Mouse (Mus musculus) lung, embryonic 16.5 days (tissue): ENCODE data around the gene Rdh11. TPM values are rescaled to one million over a fixed set of nuclear protein-coding genes. Genes with fewer than 3 reads are reported as not detected.

ENCODE experiments used
- ATAC-seq: fragments of 200-750 bp; cut with Nextera tagmentation; 2 replicates; pipeline ENCODE4 v1.8.0; 2017; ENCODE audit warnings: low read depth, mild to moderate bottlenecking, moderate library complexity
- H3K27ac ChIP-seq: fragments of 300-500 bp; sonication (generic); 2 replicates; pipeline ENCODE4 v1.5.1; 2014; ENCODE audit warnings: mild to moderate bottlenecking, control low read depth, low read length
- H3K27me3 ChIP-seq: fragments of 300-500 bp; sonication (generic); 2 replicates; pipeline ENCODE4 v1.6.1; 2014; ENCODE audit warnings: low read depth, low read length, mixed read lengths; ENCODE audit not compliant: control insufficient read depth, insufficient read depth
- H3K36me3 ChIP-seq: fragments of 300-500 bp; sonication (generic); 2 replicates; pipeline ENCODE4 v1.6.1; 2014; ENCODE audit warnings: low read length; ENCODE audit not compliant: control insufficient read depth, insufficient read depth
- H3K4me1 ChIP-seq: fragments of 300-500 bp; sonication (generic); replicated peaks from 2 replicates; pipeline ENCODE4 v1.6.1; 2014; ENCODE audit warnings: low read length, mixed read lengths; ENCODE audit not compliant: control insufficient read depth, insufficient read depth
- H3K4me2 ChIP-seq: fragments of 300-500 bp; sonication (generic); 2 replicates; pipeline ENCODE4 v1.6.1; 2014; ENCODE audit warnings: low read depth, low read length, control low read depth
- H3K4me3 ChIP-seq: fragments of 300-500 bp; sonication (generic); 2 replicates; pipeline ENCODE4 v1.5.1; 2014; ENCODE audit warnings: mild to moderate bottlenecking, low read length, control low read depth
- H3K9ac ChIP-seq: fragments of 300-500 bp; sonication (generic); 2 replicates; pipeline ENCODE4 v1.6.1; 2014; ENCODE audit warnings: low read length, control low read depth
- H3K9me3 ChIP-seq: fragments of 300-500 bp; sonication (generic); 2 replicates; pipeline ENCODE4 v1.6.1; 2016; ENCODE audit warnings: low read length; ENCODE audit not compliant: control insufficient read depth
- WGBS: fragments of 180-500 bp; shearing (Covaris S2); extraction: QIAGEN DNeasy Blood & Tissue Kit; methylation state at CpG from one replicate; pipeline ENCODE4 v1.1.7; 2014; 5-methylcytosine and 5-hydroxymethylcytosine counted together
- polyA plus RNA-seq: library from polyadenylated mRNA; unstranded; fragments of >200 nt; fragmentation: Nextera tagmentation; extraction: Ambion mirVana; gene quantifications from 2 replicates; pipeline ENCODE4 v1.2.1, GENCODE M21; 2015

The Rdh11 gene
- polyA plus RNA-seq, 1 experiment from 2014 or later = 22.7 TPM

GRCm38 (mm10) chr12:79162876-79163275, 29.2 kb downstream of the Rdh11 start:
- peaks cover 24% of the 10 kb centered on the region for H3K36me3 ChIP-seq
- ATAC-seq = no peak
- H3K4me1 ChIP-seq = no peaks in the 10 kb centered on the region
- H3K9ac ChIP-seq = no peak overlapping the region
- H3K9me3 ChIP-seq = no peaks in the 10 kb centered on the region
- 88% methylated on average over 3 of the region's 3 CpGs for WGBS
- H3K27ac ChIP-seq = no peak overlapping the region
- H3K27me3 ChIP-seq = no peaks in the 10 kb centered on the region
- H3K4me2 ChIP-seq = no peak overlapping the region
- H3K4me3 ChIP-seq = no peak overlapping the region

- no peak overlapping the region for H3K4me3 ChIP-seq
- H3K27ac ChIP-seq = no peak overlapping the region
- H3K27me3 ChIP-seq = no peaks in the 10 kb centered on the region
- H3K4me2 ChIP-seq = no peak overlapping the region
- H3K36me3 ChIP-seq = no peaks in the 10 kb centered on the region
- no peak overlapping the region for H3K9ac ChIP-seq
- H3K9me3 ChIP-seq = no peaks in the 10 kb centered on the region
- no peaks in the 10 kb centered on the region for H3K4me1 ChIP-seq
- ATAC-seq = no peak
- WGBS = 93% methylated on average over 6 of the region's 6 CpGs
Observed at GRCm38 (mm10) chr12:79149653-79150052, 42.4 kb downstream of the Rdh11 start.

GRCm38 (mm10) chr12:79141384-79141783, 50.7 kb downstream of the Rdh11 start:
- Histone ChIP-seq H3K4me1 (no peaks in the 10 kb centered on the region), H3K9ac (no peak overlapping the region), H3K27ac (no peak overlapping the region), H3K27me3 (no peaks in the 10 kb centered on the region), H3K4me2 (no peak overlapping the region), H3K36me3 (no peaks in the 10 kb centered on the region), H3K4me3 (no peak overlapping the region), H3K9me3 (no peaks in the 10 kb centered on the region)
- no peak for ATAC-seq

GRCm38 (mm10) chr12:79140811-79141210, 51.3 kb downstream of the Rdh11 start:
- no peak overlapping the region for H3K4me3 ChIP-seq
- no peak overlapping the region for H3K4me2 ChIP-seq
- H3K4me1 ChIP-seq = no peaks in the 10 kb centered on the region
- no peak overlapping the region for H3K9ac ChIP-seq
- ATAC-seq = no peak
- no peaks in the 10 kb centered on the region for H3K9me3 ChIP-seq
- H3K36me3 ChIP-seq = no peaks in the 10 kb centered on the region
- no peaks in the 10 kb centered on the region for H3K27me3 ChIP-seq
- 84% methylated on average over 2 of the region's 2 CpGs for WGBS
- no peak overlapping the region for H3K27ac ChIP-seq

GRCm38 (mm10) chr12:79139417-79139816, 52.7 kb downstream of the Rdh11 start:
- Histone ChIP-seq H3K4me1 (no peaks in the 10 kb centered on the region), H3K9ac (no peak overlapping the region), H3K36me3 (no peaks in the 10 kb centered on the region), H3K4me3 (no peak overlapping the region), H3K9me3 (no peaks in the 10 kb centered on the region), H3K27ac (no peak overlapping the region), H3K4me2 (no peak overlapping the region), H3K27me3 (no peaks in the 10 kb centered on the region)
- WGBS = 22% methylated on average over 1 of the region's 1 CpGs
- no peak for ATAC-seq

GRCm38 (mm10) chr12:79138999-79139398, 53.1 kb downstream of the Rdh11 start:
- Histone ChIP-seq H3K27me3 (no peaks in the 10 kb centered on the region), H3K4me2 (no peak overlapping the region), H3K4me1 (no peaks in the 10 kb centered on the region), H3K9ac (no peak overlapping the region), H3K36me3 (no peaks in the 10 kb centered on the region), H3K27ac (no peak overlapping the region), H3K9me3 (no peaks in the 10 kb centered on the region), H3K4me3 (no peak overlapping the region)
- no peak for ATAC-seq

GRCm38 (mm10) chr12:79136949-79137348, 55.1 kb downstream of the Rdh11 start:
- Histone ChIP-seq H3K9ac (no peak overlapping the region), H3K4me2 (no peak overlapping the region), H3K4me3 (no peak overlapping the region), H3K27me3 (peaks cover 3% of the 10 kb centered on the region), H3K4me1 (no peaks in the 10 kb centered on the region; the same call in 1 of the 2 replicates), H3K27ac (no peak overlapping the region), H3K9me3 (no peaks in the 10 kb centered on the region), H3K36me3 (no peaks in the 10 kb centered on the region)
- ATAC-seq = no peak
- 78% methylated on average over 7 of the region's 7 CpGs for WGBS

- 25% methylated on average over 4 of the region's 4 CpGs for WGBS
- no peak for ATAC-seq
- Histone ChIP-seq H3K4me1 (peaks cover 9% of the 10 kb centered on the region), H3K4me2 (no peak overlapping the region), H3K4me3 (no peak overlapping the region), H3K27me3 (peaks cover 19% of the 10 kb centered on the region), H3K9me3 (no peaks in the 10 kb centered on the region), H3K36me3 (no peaks in the 10 kb centered on the region), H3K27ac (no peak overlapping the region), H3K9ac (no peak overlapping the region)
Observed at GRCm38 (mm10) chr12:79135105-79135504, 57.0 kb downstream of the Rdh11 start.

GRCm38 (mm10) chr12:79134676-79135075, 57.4 kb downstream of the Rdh11 start:
- no peak overlapping the region for H3K4me2 ChIP-seq
- H3K9me3 ChIP-seq = no peaks in the 10 kb centered on the region
- H3K4me3 ChIP-seq = no peak overlapping the region
- no peak for ATAC-seq
- WGBS = 26% methylated on average over 8 of the region's 8 CpGs
- H3K36me3 ChIP-seq = no peaks in the 10 kb centered on the region
- H3K27ac ChIP-seq = no peak overlapping the region
- H3K27me3 ChIP-seq = peaks cover 20% of the 10 kb centered on the region
- H3K9ac ChIP-seq = no peak overlapping the region
- peaks cover 9% of the 10 kb centered on the region for H3K4me1 ChIP-seq
